Mouse (Mus musculus): ENCODE data around the gene Klk7. TPM values are rescaled to one million over a fixed set of nuclear protein-coding genes. Genes with fewer than 3 reads are reported as not detected.

Gene Klk7
- polyA plus RNA-seq, 1 experiment from 2014 or later, result 0.11 TPM

DNA sequence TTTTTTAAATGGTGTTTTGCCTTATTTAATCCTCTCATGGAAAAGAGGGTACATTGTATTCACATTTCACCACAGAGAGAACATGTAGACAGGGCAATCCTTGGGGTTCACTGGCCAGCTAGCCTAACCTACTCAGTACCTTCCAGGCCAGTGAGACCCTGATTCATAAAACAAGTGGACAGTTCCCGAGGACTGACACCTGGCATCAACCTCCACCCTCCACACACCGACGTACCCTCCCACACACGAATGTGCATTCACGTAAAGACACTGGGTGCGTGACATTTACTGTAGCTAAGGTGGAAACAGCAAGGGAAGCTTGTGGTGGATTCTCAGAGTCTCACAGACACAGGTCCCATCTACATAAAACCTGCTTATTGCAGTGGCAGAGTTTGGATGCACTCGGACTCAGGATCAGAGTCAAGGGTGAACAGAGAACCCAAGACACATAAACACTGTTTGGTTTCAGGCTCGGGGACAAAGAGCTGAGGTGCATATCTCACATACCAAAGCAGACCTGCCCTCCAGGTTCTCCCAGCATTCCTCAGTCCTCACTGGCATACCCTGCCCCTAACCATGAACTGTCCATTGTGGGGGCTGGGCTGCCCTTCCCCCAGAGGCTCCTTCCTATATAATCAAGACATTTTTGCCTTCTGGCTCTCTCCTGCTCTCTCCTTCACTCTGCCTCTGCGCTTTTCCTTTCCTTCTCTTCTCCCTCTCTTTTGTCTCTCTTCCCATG, 43.7 kb downstream of the Klk7 start:
- no peak for ATAC-seq (ENCODE audit: low FRiP score)

DNA sequence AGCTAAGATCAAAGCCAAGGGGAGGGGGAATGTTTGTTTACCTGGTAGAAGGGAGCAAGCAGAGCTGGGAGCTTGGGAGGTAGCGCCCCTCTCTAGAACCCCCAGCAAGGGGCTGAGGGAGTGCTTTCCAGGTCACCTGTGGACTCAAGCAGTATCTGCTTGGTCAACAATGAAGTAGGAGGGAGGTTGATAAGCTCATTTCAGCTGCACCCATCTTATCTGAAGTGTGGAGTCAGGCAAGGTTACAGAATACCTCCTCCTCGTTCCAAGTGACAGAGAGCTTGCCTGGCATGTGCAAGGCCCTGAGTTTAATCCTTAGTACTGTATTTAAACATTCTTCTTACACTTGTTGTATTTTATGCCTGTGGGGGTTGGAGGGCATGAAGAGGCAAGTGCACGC, 44.6 kb downstream of the Klk7 start:
- Histone ChIP-seq H3K9ac (ENCODE audit: low read depth, low read length) (no peak overlapping the region), H3K4me1 (replicated peaks; ENCODE audit: control insufficient read depth, insufficient read depth, low read length) (no peaks in the 10 kb centered on the region), H3K27me3 (ENCODE audit: control insufficient read depth, insufficient read depth, low read length) (no peaks in the 10 kb centered on the region), H3K4me2 (replicated peaks; ENCODE audit: low read depth, low read length) (no peak overlapping the region), H3K36me3 (ENCODE audit: control insufficient read depth, insufficient read depth, low read length) (no peaks in the 10 kb centered on the region), H3K27ac (ENCODE audit: low read depth, low read length) (no peak overlapping the region), H3K4me3 (ENCODE audit: low read depth, low read length) (no peak overlapping the region), H3K9me3 (ENCODE audit: control insufficient read depth, low read length) (no peaks in the 10 kb centered on the region)
- DNase-seq (ENCODE audit: low spot score) (no peak), ATAC-seq (ENCODE audit: low FRiP score) (no peak)
- 80% methylated on average over 3 of the region's 3 CpGs for WGBS

More for the DNA sequence above, 43.7 kb downstream of the Klk7 start:
- Histone ChIP-seq H3K9me3 (ENCODE audit: control insufficient read depth, low read length) (no peaks in the 10 kb centered on the region), H3K4me3 (ENCODE audit: low read depth, low read length) (no peak overlapping the region), H3K27ac (ENCODE audit: low read depth, low read length) (no peak overlapping the region), H3K27me3 (ENCODE audit: control insufficient read depth, insufficient read depth, low read length) (no peaks in the 10 kb centered on the region), H3K4me1 (replicated peaks; ENCODE audit: control insufficient read depth, insufficient read depth, low read length) (no peaks in the 10 kb centered on the region), H3K36me3 (ENCODE audit: control insufficient read depth, insufficient read depth, low read length) (no peaks in the 10 kb centered on the region), H3K9ac (ENCODE audit: low read depth, low read length) (no peak overlapping the region), H3K4me2 (replicated peaks; ENCODE audit: low read depth, low read length) (no peak overlapping the region)
- WGBS, result 85% methylated on average over 9 of the region's 9 CpGs
- DNase-seq (ENCODE audit: low spot score), result no peak

DNA sequence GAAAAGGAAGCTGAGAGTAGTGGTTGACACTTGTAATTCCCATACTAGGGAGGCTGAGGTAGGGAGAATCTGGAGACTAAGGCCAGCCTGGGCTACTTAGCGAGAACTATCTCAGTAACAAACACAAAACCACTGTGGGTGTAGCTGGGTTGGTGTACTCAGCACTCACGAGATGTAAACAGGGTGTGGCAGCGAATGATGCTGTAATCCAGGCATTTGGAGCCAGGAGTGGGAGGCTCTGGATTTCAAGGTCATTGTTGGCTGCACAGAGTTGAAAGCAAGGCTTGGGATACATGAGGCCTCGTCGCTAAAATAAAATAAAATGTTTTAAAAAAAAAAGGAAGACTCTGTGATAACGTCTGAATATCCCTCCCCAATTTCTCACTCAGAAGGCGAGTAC, 45.2 kb downstream of the Klk7 start:
- no peaks in the 10 kb centered on the region for H3K36me3 ChIP-seq (ENCODE audit: control insufficient read depth, insufficient read depth, low read length)
- no peak overlapping the region for H3K9ac ChIP-seq (ENCODE audit: low read depth, low read length)
- no peak for ATAC-seq (ENCODE audit: low FRiP score)
- no peaks in the 10 kb centered on the region for H3K4me1 ChIP-seq (replicated peaks; ENCODE audit: control insufficient read depth, insufficient read depth, low read length)
- WGBS, result 82% methylated on average over 7 of the region's 7 CpGs
- no peak overlapping the region for H3K4me3 ChIP-seq (ENCODE audit: low read depth, low read length)
- H3K4me2 ChIP-seq (replicated peaks; ENCODE audit: low read depth, low read length), result no peak overlapping the region
- H3K27ac ChIP-seq (ENCODE audit: low read depth, low read length), result no peak overlapping the region
- no peak for DNase-seq (ENCODE audit: low spot score)
- no peaks in the 10 kb centered on the region for H3K27me3 ChIP-seq (ENCODE audit: control insufficient read depth, insufficient read depth, low read length)
- no peaks in the 10 kb centered on the region for H3K9me3 ChIP-seq (ENCODE audit: control insufficient read depth, low read length)

DNA sequence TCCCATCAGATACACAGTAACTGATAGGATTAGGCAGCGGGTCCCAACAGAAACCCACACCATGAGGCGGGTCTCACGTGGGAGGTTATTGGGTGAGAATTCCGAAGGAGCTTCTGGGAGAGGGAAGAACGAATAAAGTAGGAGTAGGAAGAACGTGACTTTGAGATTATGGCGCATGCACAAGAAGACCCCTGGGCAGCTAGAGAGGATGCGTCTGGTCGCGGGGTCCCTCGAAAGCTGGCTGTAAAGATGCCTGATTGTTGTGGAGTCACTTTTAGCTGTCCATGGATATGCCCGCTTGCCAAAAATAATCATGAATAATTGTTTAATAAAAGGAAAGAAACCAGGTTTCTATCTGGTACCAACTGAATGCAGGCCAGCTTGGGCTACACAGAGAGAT, 46.4 kb downstream of the Klk7 start:
- WGBS, result 92% methylated on average over 12 of the region's 12 CpGs

DNA sequence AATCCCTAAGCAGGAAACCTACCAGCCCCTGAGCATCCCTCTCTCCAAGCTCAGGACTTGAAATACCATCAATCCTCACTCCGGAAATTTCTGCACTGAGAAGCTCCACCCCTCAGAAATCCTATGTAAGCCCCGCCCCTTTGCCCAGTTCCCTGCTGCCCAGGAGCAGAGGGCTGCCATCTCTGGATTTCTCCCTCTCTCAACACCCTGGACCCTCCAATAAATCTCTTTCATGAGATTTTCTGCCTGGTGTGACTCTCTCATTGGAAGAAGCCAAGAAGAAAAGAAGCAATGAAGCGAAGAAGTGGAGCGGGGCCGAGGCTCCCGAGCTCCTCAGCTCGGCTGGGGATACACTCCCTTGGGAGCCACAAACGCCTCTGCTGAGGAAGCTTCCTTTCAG, 49.3 kb downstream of the Klk7 start:
- Histone ChIP-seq H3K4me1 (replicated peaks; ENCODE audit: control insufficient read depth, insufficient read depth, low read length) (no peaks in the 10 kb centered on the region), H3K4me3 (ENCODE audit: low read depth, low read length) (no peak overlapping the region), H3K9ac (ENCODE audit: low read depth, low read length) (no peak overlapping the region), H3K36me3 (ENCODE audit: control insufficient read depth, insufficient read depth, low read length) (no peaks in the 10 kb centered on the region), H3K27ac (ENCODE audit: low read depth, low read length) (no peak overlapping the region), H3K9me3 (ENCODE audit: control insufficient read depth, low read length) (no peaks in the 10 kb centered on the region), H3K27me3 (ENCODE audit: control insufficient read depth, insufficient read depth, low read length) (no peaks in the 10 kb centered on the region), H3K4me2 (replicated peaks; ENCODE audit: low read depth, low read length) (no peak overlapping the region)
- ATAC-seq (ENCODE audit: low FRiP score) (0 out of 2 replicates have a peak, but pooled peaks have one; percentile 38), DNase-seq (ENCODE audit: low spot score) (no peak)
- WGBS, result 58% methylated on average over 8 of the region's 8 CpGs

More for the DNA sequence above, 46.4 kb downstream of the Klk7 start:
- no peak for ATAC-seq (ENCODE audit: low FRiP score)
- Histone ChIP-seq H3K4me1 (replicated peaks; ENCODE audit: control insufficient read depth, insufficient read depth, low read length) (no peaks in the 10 kb centered on the region), H3K4me2 (replicated peaks; ENCODE audit: low read depth, low read length) (no peak overlapping the region), H3K9ac (ENCODE audit: low read depth, low read length) (no peak overlapping the region), H3K4me3 (ENCODE audit: low read depth, low read length) (no peak overlapping the region), H3K36me3 (ENCODE audit: control insufficient read depth, insufficient read depth, low read length) (no peaks in the 10 kb centered on the region), H3K9me3 (ENCODE audit: control insufficient read depth, low read length) (no peaks in the 10 kb centered on the region), H3K27ac (ENCODE audit: low read depth, low read length) (no peak overlapping the region), H3K27me3 (ENCODE audit: control insufficient read depth, insufficient read depth, low read length) (no peaks in the 10 kb centered on the region)
- no peak for DNase-seq (ENCODE audit: low spot score)

Other genes starting within 250 kb of the Klk7 start
- 6.7 and 7.7 TPM in 2 replicates for gene Zfp658, start 249.0 kb upstream of the Klk7 start, polyA plus RNA-seq (2014; fragmentation: Nextera tagmentation; extraction: Ambion mirVana)
- gene Zfp719, start 231.7 kb upstream of the Klk7 start, polyA plus RNA-seq (2014; fragmentation: Nextera tagmentation; extraction: Ambion mirVana), result 17.1 and 18.5 TPM in 2 replicates
- gene Zfp819, start 204.1 kb upstream of the Klk7 start, polyA plus RNA-seq (2014; fragmentation: Nextera tagmentation; extraction: Ambion mirVana), result 0.43 and 1.3 TPM in 2 replicates
- gene Ceacam18, start 176.6 kb upstream of the Klk7 start, polyA plus RNA-seq (2014; fragmentation: Nextera tagmentation; extraction: Ambion mirVana), result not detected in 2 replicates
- 0.42 and 0.46 TPM in 2 replicates for gene Siglece, start 151.1 kb upstream of the Klk7 start, polyA plus RNA-seq (2014; fragmentation: Nextera tagmentation; extraction: Ambion mirVana)
- 9.0 and 9.7 TPM in 2 replicates for gene Ctu1, start 139.3 kb upstream of the Klk7 start, polyA plus RNA-seq (2014; fragmentation: Nextera tagmentation; extraction: Ambion mirVana)
- gene Klk14, start 120.9 kb upstream of the Klk7 start, polyA plus RNA-seq (2014; fragmentation: Nextera tagmentation; extraction: Ambion mirVana), result not detected in 2 replicates
- gene Klk13, start 98.7 kb upstream of the Klk7 start, polyA plus RNA-seq (2014; fragmentation: Nextera tagmentation; extraction: Ambion mirVana), result 0.13 TPM in 1 of 2 replicates, not detected in the other
- gene Klk12, start 42.4 kb upstream of the Klk7 start, polyA plus RNA-seq (2014; fragmentation: Nextera tagmentation; extraction: Ambion mirVana), result not detected in 2 replicates
- 0.14 TPM in 1 of 2 replicates, not detected in the other for gene Klk11, start 36.7 kb upstream of the Klk7 start, polyA plus RNA-seq (2014; fragmentation: Nextera tagmentation; extraction: Ambion mirVana)
- 0.32 and 0.53 TPM in 2 replicates for gene Klk10, start 30.3 kb upstream of the Klk7 start, polyA plus RNA-seq (2014; fragmentation: Nextera tagmentation; extraction: Ambion mirVana)
- 0.23 TPM in 1 of 2 replicates, not detected in the other for gene Klk9, start 19.4 kb upstream of the Klk7 start, polyA plus RNA-seq (2014; fragmentation: Nextera tagmentation; extraction: Ambion mirVana)
- gene Klk8, start 13.7 kb upstream of the Klk7 start, polyA plus RNA-seq (2014; fragmentation: Nextera tagmentation; extraction: Ambion mirVana), result 10.9 and 11.0 TPM in 2 replicates
- not detected in 2 replicates for gene Klk6, start 13.2 kb downstream of the Klk7 start, polyA plus RNA-seq (2014; fragmentation: Nextera tagmentation; extraction: Ambion mirVana)
- 0.31 and 0.39 TPM in 2 replicates for gene Klk5, start 30.7 kb downstream of the Klk7 start, polyA plus RNA-seq (2014; fragmentation: Nextera tagmentation; extraction: Ambion mirVana)
- 0.20 TPM in 1 of 2 replicates, not detected in the other for gene Klk4, start 69.9 kb downstream of the Klk7 start, polyA plus RNA-seq (2014; fragmentation: Nextera tagmentation; extraction: Ambion mirVana)
- gene Klk15, start 122.4 kb downstream of the Klk7 start, polyA plus RNA-seq (2014; fragmentation: Nextera tagmentation; extraction: Ambion mirVana), result not detected in 2 replicates
- gene Klk1b8, start 139.4 kb downstream of the Klk7 start, polyA plus RNA-seq (2014; fragmentation: Nextera tagmentation; extraction: Ambion mirVana), result not detected in 2 replicates
- gene Klk1b1, start 155.5 kb downstream of the Klk7 start, polyA plus RNA-seq (2014; fragmentation: Nextera tagmentation; extraction: Ambion mirVana), result not detected in 2 replicates
- not detected in 2 replicates for gene Klk1b9, start 164.8 kb downstream of the Klk7 start, polyA plus RNA-seq (2014; fragmentation: Nextera tagmentation; extraction: Ambion mirVana)
- not detected in 2 replicates for gene Klk1b11, start 184.6 kb downstream of the Klk7 start, polyA plus RNA-seq (2014; fragmentation: Nextera tagmentation; extraction: Ambion mirVana)
- gene Klk1b26, start 200.9 kb downstream of the Klk7 start, polyA plus RNA-seq (2014; fragmentation: Nextera tagmentation; extraction: Ambion mirVana), result not detected in 2 replicates
- gene Klk1b27, start 241.0 kb downstream of the Klk7 start, polyA plus RNA-seq (2014; fragmentation: Nextera tagmentation; extraction: Ambion mirVana), result not detected in 2 replicates